Mouse (Mus musculus) embryo, embryonic 10 days (tissue): Measurements from ENCODE around the gene Efcc1.

Experiments
- DNase-seq: peaks from one replicate; pipeline ENCODE4 v3.0.0-alpha.2; 2015; ENCODE audit warnings: low spot score

Efcc1 gene

GRCm38 (mm10) chr6:87730591-87731462 lies at the start of gene Efcc1:
Gene Efcc1, plus strand, starts transcription at chr6:87730869.
- peak; percentile 65 for DNase-seq

GRCm38 (mm10) chr6:87695947-87696346 lies 34.7 kb upstream of the Efcc1 start:
- DNase-seq = no peak

GRCm38 (mm10) chr6:87696544-87696943 lies 34.1 kb upstream of the Efcc1 start:
- DNase-seq = no peak

GRCm38 (mm10) chr6:87706246-87706645 lies 24.4 kb upstream of the Efcc1 start:
- peak; percentile 37 for DNase-seq

GRCm38 (mm10) chr6:87712311-87712710 lies 18.4 kb upstream of the Efcc1 start:
- no peak for DNase-seq

- no peak for DNase-seq
These were observed 16.6 kb upstream of the Efcc1 start for GRCm38 (mm10) chr6:87714091-87714490.

- peak; percentile 79 for DNase-seq
These were observed 8.0 kb upstream of the Efcc1 start for GRCm38 (mm10) chr6:87722631-87723030.

GRCm38 (mm10) chr6:87725267-87725912 lies 5.3 kb upstream of the Efcc1 start:
- DNase-seq = no peak

DNA sequence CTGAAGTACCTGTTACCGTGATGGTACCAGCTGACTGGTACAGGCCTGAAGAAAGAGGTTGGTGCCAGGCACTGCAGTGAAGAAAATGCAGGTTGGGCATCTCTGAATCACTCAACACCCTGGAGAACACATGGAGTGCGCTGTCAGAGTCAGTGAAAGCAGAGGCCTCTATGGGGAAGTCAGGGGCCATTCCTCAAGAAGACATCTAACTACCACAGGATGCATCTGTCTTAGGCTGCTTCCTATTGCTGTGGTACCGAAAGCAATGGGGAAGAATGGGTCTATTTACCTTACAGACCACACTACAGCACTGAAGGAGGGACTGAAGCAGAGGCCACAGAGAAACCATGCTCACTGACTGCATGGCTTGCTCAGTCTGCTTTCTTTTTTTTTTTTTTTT lies 2.6 kb upstream of the Efcc1 start:
- DNase-seq = no peak

DNA sequence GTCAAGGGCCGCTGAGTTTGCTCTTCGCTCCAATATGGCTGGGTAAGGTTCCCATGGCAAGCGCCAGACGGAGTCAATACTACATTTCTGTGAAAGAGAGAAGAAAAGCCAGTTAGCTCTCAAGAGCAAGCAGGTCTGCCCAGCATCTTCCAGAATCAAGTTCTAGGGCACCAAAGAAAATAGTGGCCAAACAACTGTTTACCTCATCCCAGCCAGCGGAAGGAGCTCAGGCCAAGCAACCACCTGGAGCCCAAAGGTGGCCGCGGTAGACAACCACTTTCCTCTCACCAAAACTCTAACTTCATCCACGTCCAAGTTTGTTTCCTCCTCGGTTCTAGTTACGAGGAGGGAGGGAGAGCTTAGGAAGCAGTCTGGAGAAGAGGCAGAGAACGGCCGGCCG lies 528 bp upstream of the Efcc1 start:
- no peak for DNase-seq

- peak; percentile 18 for DNase-seq
These were observed 910 bp downstream of the Efcc1 start for GRCm38 (mm10) chr6:87731463-87732095.

- peak; percentile 14 for DNase-seq
These were observed 1.7 kb downstream of the Efcc1 start for GRCm38 (mm10) chr6:87732151-87733011.

GRCm38 (mm10) chr6:87733131-87733930 lies 2.7 kb downstream of the Efcc1 start:
- no peak for DNase-seq

DNA sequence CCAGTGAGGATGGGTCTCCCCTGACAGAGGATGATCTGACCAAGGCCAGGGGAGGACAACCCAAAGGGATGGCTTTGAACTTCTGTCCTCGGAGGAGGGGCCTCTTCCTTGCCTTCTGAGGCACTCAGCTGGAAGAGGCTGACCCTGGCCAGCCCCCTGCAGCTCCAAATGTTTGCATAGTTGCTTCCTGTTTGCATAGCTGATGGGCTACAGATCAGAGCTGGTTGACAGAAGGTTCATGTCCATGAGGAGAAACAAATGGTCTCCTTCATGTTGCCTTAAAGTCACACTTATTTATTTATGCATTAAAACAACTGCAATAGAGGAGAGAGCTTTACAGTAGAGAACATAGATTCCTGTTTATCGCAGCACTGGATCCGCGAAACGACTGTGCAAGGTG lies 3.5 kb downstream of the Efcc1 start:
- DNase-seq = peak; percentile 34

DNA sequence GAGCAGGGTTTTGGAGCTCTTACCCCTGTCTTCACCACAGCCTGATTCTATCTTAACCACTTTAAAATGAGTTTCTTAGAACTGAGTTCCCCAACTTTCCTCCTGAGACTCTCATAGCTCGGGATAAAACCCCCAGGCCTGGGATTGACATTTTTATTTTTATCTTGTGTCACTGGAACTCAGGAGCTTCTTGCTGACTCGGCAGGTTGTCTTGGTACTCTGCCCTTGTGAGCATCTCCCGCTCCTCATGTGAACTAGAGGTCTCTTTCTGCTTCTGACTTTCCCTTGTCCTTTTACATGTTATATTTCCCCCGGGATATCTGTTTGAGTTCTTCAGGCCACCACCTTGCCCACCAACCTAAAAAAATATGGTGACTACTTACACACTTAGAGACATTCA lies 6.3 kb downstream of the Efcc1 start:
- no peak for DNase-seq

GRCm38 (mm10) chr6:87737921-87738626 lies 7.4 kb downstream of the Efcc1 start:
- peak; percentile 85 for DNase-seq

- DNase-seq = no peak
These were observed 9.2 kb downstream of the Efcc1 start for GRCm38 (mm10) chr6:87739898-87740297.

DNA sequence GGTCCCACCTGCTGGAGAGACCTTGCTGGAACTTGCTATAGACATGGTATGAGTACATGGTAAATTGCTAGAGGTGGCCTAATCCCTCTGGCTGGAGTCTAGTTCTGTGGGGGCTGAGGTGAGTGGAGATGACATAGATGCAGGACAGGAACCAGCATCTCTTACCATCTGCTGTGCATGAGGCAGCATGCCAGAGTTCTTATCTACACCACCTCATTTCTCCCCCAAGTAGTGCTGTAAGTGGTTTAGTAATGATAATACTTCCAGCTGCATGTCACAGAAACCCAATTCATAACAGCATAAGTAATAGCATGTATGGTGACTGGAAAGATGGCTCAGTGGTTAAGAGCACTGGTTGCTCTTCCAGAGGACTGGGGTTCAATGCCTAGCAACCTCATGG lies 9.8 kb downstream of the Efcc1 start:
- DNase-seq = no peak

- no peak for DNase-seq
These were observed 11.3 kb downstream of the Efcc1 start for GRCm38 (mm10) chr6:87741978-87742377.

GRCm38 (mm10) chr6:87742804-87743203 lies 12.1 kb downstream of the Efcc1 start:
- DNase-seq = no peak
